Mouse (Mus musculus): Measurements from ENCODE around the gene Tet3.

GRCm38 (mm10) chr6:83464011-83464410 is 5.1 kb upstream of the Tet3 start:
- TF ChIP-seq POLR2A (IDR thresholded peaks at IDR 0.05; ENCODE audit: control insufficient read depth, low read depth, low read length) = no peak
- no peak for TF ChIP-seq CTCF (IDR thresholded peaks at IDR 0.05; ENCODE audit: control insufficient read depth, insufficient read depth, insufficient replicate concordance, low read depth, low read length)
